Mouse (Mus musculus): ENCODE results near the gene Slc4a1.

DNA sequence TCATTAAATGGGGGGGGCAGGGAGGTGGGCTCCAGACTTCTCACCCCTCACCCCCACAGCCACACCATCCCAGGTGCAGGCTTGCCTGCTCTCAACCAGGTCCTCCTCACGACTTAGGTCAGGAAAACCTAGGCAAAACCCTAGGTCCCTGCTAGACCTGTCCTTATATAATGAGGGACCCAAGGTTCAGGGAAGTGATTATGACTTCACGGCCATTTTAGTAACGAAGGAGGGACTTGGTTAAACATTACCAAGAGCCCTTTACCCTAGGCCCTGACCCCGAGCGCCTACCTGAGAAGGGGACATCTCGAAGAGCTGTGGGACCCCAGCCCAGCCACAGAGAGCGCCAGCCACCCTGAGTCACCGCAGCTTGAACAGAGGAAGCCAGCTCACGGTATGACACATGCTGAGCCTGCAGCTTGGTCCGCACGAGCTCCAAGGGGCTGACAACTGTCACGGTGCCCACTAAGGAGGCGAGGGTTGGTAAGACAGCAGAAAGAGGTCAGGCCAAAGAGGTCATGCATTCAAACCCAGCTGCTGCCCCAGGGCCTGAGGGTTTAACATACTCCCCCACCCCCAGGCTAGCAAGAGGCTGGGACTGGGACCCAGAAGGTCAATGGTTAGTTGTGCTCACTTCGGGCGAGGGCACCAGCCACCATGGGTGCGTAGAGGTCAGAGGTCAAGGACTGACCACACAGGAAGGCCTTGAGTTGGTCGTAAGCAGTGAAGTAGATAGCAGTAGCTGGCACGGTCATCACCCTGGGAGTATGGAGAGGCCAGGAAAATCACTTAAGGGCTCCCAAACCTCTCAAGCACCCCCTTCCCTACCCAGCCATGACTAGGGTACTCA lies 38.4 kb upstream of the Slc4a1 start:
- no peak for TF ChIP-seq POLR2A (IDR thresholded peaks at IDR 0.05; ENCODE audit: extremely low read depth, insufficient read depth, low read length)
- TF ChIP-seq CTCF (IDR thresholded peaks at IDR 0.05; ENCODE audit: low read depth, low read length) = no peak

All from liver, adult 2 months (tissue).